Mouse (Mus musculus): ENCODE data around the gene Npepps.

- TF ChIP-seq EP300 (IDR thresholded peaks at IDR 0.05; ENCODE audit: insufficient read depth, low read depth, low read length) (no peak), POLR2A (IDR thresholded peaks at IDR 0.05; ENCODE audit: insufficient read depth, low read depth, low read length) (no peak), CTCF (IDR thresholded peaks at IDR 0.05) (no peak)
Observed at GRCm38 (mm10) chr11:97314751-97315503, 34.5 kb upstream of the Npepps start.

Data from heart, adult 2 months (tissue).